Mouse (Mus musculus) granulocyte monocyte progenitor cell, adult 5-6 weeks (primary cell): ENCODE measurements around the gene Tbck. TPM values are rescaled to one million over a fixed set of nuclear protein-coding genes. Genes with fewer than 3 reads are reported as not detected.

Experiments
- ATAC-seq: replicated peaks from 2 replicates; pipeline ENCODE4 v1.8.0; 2016; ENCODE audit warnings: mild to moderate bottlenecking, moderate TSS enrichment, inconsistent platforms; ENCODE audit not compliant: poor library complexity, severe bottlenecking
- total RNA-seq, 2 experiments: library from RNA; stranded (forward) in 1 of 2; stranded (reverse) in 1 of 2; fragments of 200-712, 200-1000 nt in 1 of 2; fragments of >200 nt in 1 of 2; fragmentation: Nextera tagmentation in 1 of 2; gene quantifications; 2 replicates each; pipeline ENCODE4 v1.2.3; 2014 to 2017

Gene Tbck
- total RNA-seq (2014; fragmentation: Nextera tagmentation) (17.8 and 19.9 TPM in 2 replicates), total RNA-seq (2017) (14.4 and 16.9 TPM in 2 replicates)

DNA sequence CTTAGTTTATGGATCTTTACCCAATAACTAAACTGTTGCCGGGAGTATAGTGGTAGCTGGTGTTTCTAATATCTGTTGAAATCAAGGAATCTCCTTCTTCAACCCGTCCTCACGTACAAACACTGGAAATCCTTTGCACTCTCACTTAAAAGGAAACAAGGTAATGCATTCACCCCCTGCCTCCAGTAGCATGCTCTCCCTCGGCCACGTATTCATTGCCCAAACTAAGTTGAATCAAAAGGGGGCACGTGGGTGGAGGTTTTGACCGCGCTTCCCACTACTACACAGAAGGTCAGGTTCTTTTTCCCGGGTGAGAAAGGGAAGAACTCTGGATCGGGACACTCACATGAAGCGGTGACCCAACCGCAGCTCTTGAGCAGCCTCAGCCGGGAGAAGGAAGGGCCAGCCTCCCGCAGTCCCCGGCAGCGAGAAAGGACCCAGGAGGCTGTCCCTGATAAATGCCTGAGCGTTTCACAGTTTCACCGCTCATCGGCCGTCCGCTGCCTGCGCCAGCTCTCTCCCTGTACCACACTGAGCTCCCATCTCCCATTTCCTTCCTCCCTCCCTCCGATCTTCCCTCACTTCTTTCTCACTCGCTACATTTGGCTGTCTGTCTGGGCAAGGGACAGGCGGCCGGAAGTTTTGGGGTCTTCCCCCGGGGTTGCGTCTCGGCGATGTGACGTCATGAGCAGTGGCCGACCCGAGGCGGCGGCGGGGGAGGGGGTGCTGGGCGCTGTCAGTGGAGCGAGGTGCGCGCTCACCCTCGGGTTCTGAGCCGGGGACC lies at the start of gene Tbck:
Tbck (plus strand) TSS at position 698 of the 784 bp plus-strand sequence.
- ATAC-seq: peak; percentile 92

DNA sequence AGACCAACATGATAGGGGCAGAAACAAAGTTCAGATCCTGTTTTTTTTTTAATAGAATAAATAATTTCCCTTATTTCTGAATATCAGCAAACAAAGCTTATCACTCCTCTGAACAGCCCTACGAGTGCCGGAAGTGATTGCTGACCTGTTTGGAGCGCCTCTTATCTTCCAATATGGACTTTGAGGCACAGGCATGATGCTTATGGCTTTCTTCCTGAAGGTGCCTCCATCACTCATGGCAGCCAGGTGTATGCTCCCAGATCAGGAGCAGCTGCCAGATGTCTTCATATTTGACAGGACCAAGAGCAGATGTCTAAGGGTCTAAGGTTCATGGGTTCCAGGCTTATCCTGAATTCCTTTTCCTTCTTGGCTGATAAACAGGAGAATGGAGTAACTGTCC lies 46.9 kb upstream of the Tbck start:
- no peak for ATAC-seq

GRCm38 (mm10) chr3:132644071-132644470 lies 39.9 kb upstream of the Tbck start:
- no peak for ATAC-seq

- ATAC-seq: no peak
Observed at GRCm38 (mm10) chr3:132646814-132647213, 37.1 kb upstream of the Tbck start.

DNA sequence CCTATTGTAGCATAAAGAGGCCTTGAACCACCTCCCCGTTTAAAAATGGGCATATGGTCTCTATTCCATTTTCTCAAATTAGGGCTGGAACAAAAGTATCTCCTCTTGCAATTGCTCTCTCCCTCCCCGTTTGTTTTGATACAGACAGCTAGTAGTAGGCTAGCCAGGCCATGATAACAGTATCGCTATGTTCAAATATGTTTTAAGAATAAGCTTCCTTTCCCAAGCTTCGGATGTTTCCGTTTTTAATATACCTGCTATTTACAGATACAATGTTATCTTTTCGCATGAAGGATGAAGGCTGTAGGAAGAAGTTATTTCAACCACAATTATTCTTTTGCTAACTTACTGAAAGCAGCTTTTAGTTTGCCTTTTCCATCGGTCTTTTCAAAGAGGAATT lies 34.6 kb upstream of the Tbck start:
- ATAC-seq: no peak

- no peak for ATAC-seq
Observed at GRCm38 (mm10) chr3:132650191-132650590, 33.8 kb upstream of the Tbck start.

DNA sequence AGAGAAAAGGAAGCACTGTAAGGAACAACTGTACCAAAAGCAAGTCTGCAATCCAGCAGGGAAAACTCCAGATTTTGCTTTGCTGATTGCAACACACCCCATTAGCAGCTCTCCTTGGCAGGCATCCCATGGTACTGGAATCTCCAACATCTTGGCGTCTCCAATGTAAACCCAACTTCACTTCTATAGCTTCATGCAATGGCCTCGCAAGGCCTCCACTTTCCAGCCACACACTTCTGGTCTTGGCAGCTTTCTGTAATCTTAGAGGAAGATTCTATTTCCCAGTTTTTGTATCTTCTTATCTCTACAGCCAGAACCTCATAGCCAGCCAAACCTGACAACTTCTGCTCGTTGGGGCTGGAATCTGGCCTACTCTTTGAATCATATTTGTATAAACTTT lies 32.2 kb upstream of the Tbck start:
- ATAC-seq: no peak

DNA sequence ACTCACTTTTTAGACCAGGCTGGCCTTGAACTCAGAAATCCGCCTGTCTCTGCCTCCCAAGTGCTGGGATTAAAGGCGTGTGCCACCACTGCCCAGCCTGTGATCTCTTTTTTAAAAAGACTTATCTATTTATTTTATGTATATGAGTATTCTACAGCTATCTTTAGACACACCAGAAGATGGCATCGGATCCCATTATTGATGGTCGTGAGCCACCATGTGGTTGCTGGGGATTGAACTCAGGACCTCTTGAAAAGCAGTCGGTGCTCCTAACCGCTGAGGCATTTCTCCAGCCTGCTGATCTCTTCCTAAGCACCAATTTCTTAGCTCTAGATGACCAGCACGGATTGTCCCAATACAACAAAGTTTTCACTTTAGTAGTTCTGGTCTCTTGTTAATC lies 30.0 kb upstream of the Tbck start:
- no peak for ATAC-seq

GRCm38 (mm10) chr3:132655955-132656354 lies 28.0 kb upstream of the Tbck start:
- no peak for ATAC-seq

DNA sequence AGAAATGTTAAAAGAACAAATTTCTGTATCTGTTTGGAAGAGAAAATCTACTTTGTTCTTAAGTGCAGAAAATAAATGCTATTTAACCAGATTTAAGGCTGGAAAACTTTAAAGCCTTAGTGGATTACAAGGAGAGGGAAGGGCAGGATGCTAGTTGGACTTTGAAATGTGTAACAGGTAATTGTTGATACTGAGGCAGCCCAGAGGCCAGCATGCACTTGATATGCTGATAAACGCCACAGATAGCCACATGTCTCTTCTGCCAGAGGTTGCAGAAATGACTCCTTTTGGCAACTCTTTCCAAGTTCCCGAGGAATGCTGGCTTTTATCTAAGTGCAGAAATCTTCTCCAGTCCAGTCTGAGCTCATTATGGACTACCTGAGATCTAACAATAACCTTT lies 6.5 kb upstream of the Tbck start:
- no peak for ATAC-seq

DNA sequence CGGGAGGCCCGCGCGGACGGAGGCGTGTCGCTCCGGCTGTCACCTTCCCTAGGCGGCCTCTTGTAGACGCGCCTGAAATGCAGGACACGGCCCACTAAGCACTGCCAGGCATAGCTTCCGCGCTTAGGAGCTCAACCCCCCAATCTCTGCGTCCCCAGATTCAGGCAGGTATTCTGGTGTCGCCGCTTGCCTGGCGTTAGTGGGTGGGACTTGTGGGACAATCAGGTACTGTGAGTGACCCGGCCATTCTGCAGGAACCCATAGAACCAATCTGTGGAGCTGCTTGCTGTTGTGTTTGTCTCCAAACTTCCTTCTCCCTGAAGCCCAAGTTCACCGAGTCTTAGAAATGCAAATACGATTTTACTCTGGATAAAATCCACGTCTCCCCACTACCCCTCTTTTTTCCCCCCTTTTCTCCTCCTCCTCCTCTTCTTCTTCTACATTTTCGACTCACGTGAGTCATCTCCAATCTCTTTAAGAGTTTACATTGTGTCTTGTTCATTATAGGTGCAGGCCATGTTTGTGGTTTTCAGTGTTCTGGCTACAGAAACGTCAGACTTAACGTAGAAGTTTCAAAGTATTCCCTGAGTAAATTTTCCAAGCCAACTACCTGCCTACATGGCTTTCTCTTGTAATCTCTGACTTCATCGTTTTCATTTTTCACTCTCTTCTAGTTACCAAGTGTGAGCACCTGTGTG lies 436 bp downstream of the Tbck start, which contains the start of gene Aimp1:
Aimp1 (minus strand) TSS at position 140 of the 698 bp plus-strand sequence.
- ATAC-seq: no peak

DNA sequence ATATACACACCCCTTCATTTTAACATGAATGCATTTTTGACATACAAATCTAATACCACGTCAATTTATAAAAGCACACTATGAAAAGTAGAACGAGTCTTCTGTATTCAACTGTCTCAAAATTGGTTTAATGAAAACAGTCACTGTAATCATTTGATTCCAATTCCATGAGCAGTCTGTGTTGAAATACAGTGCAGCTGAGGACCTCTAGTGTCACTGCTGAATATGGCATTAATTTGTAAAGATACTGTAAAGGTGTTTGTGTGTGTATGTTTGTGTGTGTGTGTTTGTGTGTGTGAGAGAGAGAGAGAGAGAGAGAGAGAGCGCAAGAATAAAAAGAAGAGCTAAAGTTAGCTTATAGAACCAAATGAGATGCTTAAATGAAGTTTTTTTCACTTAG lies 17.4 kb downstream of the Tbck start:
- ATAC-seq: peak; percentile 82

GRCm38 (mm10) chr3:132704216-132704615 lies 20.3 kb downstream of the Tbck start:
- no peak for ATAC-seq

DNA sequence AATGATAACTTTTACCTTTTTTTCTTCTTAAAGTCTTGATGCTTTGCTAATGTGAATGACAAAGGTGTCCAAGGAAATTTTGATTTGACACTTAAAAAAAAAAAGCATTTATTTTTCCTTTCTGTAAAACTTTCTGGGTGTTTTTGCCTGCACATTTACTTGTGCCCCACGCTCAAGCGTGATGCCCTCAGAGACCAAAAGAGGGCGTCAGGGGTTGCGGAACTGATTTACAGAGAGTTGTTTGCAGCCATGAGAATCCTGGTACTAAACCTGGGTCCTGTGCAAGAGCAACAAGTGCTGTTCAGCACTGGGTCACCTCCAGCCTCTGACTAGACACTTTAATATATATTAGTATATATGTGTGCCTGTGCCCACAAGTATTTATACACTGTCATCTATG lies 23.0 kb downstream of the Tbck start:
- no peak; the same call in 1 of the 2 replicates for ATAC-seq

DNA sequence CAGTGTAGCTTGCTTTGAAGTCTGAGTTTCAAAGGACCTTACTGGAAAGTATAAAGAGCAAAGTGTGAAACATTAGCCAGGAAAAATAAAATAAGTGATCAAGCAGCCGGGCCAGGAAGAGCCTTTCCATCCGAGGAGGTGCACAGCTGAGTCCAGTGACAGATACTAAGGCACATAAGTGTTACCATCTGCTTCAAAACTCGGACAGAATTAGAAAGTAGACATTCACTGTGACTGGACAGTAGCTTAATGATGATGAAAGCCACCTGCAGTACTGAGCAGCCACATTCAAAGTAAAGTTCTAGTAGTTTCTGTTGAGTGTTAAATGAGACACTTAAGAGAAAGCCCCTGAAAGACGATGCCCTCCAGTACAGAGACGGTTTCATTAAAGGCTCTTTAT lies 30.0 kb downstream of the Tbck start:
- no peak for ATAC-seq

DNA sequence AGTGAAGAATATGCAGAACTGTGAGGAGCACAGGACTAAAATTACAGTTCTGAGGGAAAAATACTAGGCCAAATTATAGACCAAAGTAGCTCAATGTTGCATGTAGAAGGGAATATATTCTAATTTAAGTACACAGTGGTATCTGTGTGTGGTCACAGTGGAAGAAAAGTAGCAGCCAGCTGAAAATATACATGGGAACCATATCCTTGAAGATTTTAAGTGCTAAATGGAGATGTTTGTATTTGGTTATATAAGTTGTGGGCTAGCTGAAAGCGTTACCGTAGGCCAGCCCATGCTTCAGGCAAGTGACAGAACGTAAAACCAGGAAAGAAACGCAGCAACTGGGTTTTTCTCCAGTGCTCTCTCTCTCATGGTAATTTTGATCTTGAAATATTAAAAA lies 33.4 kb downstream of the Tbck start:
- ATAC-seq: no peak

- no peak for ATAC-seq
Observed at GRCm38 (mm10) chr3:132724326-132724725, 40.4 kb downstream of the Tbck start.

DNA sequence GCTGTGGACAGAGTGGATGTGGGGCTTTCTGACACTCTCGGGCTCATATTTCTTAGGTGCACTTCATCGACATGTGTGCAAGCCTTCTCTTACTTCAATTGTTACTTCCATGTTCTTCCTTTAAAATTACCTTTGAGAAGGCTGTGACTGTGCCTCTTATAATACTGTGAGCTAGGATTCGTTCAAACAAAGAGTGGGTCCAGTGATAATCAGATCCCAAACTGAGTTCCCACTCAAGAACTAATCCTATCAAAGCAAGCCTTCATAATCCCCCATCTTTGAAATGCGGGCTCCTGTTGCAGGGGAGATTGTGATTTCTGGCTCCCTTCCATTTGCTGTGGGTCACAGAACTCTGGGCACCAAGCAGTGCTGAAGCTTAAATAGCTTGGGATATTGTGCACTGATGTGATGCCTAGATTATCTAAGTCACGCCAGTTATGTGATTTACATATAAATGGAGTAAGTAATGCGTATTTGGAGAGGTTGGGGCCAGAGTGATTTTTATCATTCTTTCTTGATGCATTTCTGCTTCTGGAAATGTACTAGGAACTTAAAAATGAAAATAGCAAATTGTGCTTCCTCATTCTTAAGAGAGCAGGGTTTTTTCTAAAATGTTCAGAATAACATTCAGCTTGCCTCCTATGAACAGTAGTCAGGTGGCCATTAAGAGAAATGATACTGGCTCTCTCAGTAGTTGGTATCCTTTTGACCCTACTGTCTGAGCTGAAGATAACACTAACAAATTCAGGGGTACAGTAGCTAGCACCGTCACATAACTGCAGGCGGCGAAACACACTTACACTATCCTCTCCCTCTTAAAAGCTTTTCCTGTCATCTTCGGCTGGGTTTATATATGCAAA lies 60.6 kb downstream of the Tbck start:
- no peak for ATAC-seq

- ATAC-seq: peak; percentile 92
Observed at GRCm38 (mm10) chr3:132747036-132747435, 63.1 kb downstream of the Tbck start.

DNA sequence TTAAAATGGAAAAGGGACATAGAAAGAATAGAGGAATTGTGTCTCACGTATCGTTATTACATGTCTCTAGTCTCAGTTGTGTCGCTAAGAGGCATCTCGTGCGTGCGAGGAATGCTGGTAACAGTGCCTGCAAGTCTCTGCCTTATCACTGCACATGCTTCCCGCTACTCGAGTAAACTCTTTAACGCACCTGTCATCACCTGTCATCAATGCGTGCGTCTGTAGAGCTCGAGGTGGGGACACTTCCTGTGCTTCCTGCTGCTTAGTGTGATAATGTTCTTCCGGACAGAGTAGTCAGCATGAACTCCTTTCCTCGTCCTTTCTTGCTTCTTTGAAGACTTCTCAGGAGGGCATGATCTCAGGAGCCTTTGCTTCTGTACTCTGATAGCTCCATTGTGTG lies 63.8 kb downstream of the Tbck start:
- ATAC-seq: no peak; the same call in 1 of the 2 replicates

DNA sequence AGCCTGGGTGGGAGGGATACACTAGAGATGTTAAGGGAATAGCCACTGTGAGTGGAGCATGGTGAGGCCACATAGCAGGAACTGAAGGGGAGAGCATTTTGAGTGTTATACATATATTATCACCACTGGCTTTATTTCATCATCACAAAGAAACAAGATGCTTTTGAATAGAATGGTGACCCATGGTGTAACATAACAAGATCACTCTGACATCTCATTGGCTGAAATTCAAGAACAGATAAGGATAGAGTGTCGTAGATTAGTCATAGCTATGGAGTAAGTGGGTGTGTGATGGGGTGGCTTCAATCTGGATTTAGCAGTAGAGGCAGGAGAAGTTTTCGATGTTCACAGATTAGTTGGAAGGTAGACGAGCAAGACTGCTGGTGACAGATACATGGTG lies 64.8 kb downstream of the Tbck start:
- ATAC-seq: no peak
